Mouse (Mus musculus) E14TG2a.4 (cell line): ENCODE data around the gene Atp6v0a4.

ENCODE experiments used
- H3K27me3 ChIP-seq: 2 replicates; pipeline ENCODE4 v1.6.1; 2014; ENCODE audit warnings: low read length, control low read depth; ENCODE audit not compliant: insufficient read depth
- H3K36me3 ChIP-seq: 2 replicates; pipeline ENCODE4 v1.6.1; 2014; ENCODE audit warnings: low read length, control low read depth; ENCODE audit not compliant: insufficient read depth
- H3K4me1 ChIP-seq: replicated peaks from 2 replicates; pipeline ENCODE4 v1.6.1; 2014; ENCODE audit warnings: low read depth, low read length, control low read depth
- H3K4me3 ChIP-seq: replicated peaks from 2 replicates; pipeline ENCODE4 v1.5.1; 2014; ENCODE audit warnings: mild to moderate bottlenecking, low read length
- H3K9me3 ChIP-seq: 2 replicates; pipeline ENCODE4 v1.6.1; 2014; ENCODE audit warnings: low read length, control low read depth
- CTCF ChIP-seq: conservative IDR thresholded peaks from 2 replicates; pipeline ENCODE4 v1.5.1; 2014; ENCODE audit warnings: low read length
- NANOG ChIP-seq: IDR thresholded peaks from 2 replicates; pipeline ENCODE4 v1.6.1; 2014; ENCODE audit warnings: borderline replicate concordance, low read length, mixed read lengths
- POU5F1 ChIP-seq: IDR thresholded peaks from 2 replicates; pipeline ENCODE4 v1.6.1; 2014; ENCODE audit warnings: low read length, borderline replicate concordance

Atp6v0a4 gene

GRCm38 (mm10) chr6:38124207-38124835 lies at the start of gene Atp6v0a4:
TSS of gene Atp6v0a4 (minus strand) at chr6:38124586.
- H3K36me3 ChIP-seq = no peaks in the 10 kb centered on the region
- H3K4me1 ChIP-seq = peaks cover 10% of the 10 kb centered on the region; the same call in 1 of the 2 replicates
- H3K27me3 ChIP-seq = no peaks in the 10 kb centered on the region; the same call in 1 of the 2 replicates
- H3K4me3 ChIP-seq = no peak within 1 kb of the TSS
- TF ChIP-seq POU5F1 (no peak), CTCF (no peak), NANOG (no peak)
- H3K9me3 ChIP-seq = 0 out of 2 replicates have a peak, but pooled peaks cover 2% of the 10 kb centered on the region

- H3K27me3 ChIP-seq = no peaks in the 10 kb centered on the region
- peaks cover under 1% of the 10 kb centered on the region; the same call in 1 of the 2 replicates for H3K4me1 ChIP-seq
- no peaks in the 10 kb centered on the region for H3K9me3 ChIP-seq
- no peak overlapping the region for H3K4me3 ChIP-seq
- H3K36me3 ChIP-seq = 0 out of 2 replicates have a peak, but pooled peaks cover 3% of the 10 kb centered on the region
- no peak for TF ChIP-seq CTCF
- TF ChIP-seq NANOG = no peak
- TF ChIP-seq POU5F1 = no peak
Measured at GRCm38 (mm10) chr6:38165385-38165784, 41.0 kb upstream of the Atp6v0a4 start.

DNA sequence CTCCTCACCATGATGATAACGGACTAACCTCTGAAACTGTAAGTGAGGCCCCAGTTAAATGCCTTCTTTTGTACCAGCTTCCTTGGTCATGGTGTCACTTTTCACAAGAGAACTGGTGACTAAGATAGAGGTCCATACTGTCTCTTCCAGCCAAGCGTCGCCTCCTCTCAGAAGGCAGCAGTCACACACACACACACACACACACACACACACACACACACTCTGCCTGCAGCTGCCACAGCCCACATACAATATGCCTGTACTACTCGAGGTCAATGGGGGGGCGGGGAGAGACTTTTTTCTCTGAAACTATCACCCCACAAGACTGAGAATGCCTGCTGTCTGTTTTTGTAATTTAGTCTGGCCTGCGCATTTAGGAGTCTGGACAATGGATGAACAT lies 40.3 kb upstream of the Atp6v0a4 start:
- Histone ChIP-seq H3K4me3 (no peak overlapping the region), H3K9me3 (no peaks in the 10 kb centered on the region), H3K36me3 (0 out of 2 replicates have a peak, but pooled peaks cover 3% of the 10 kb centered on the region), H3K27me3 (no peaks in the 10 kb centered on the region), H3K4me1 (peaks cover 3% of the 10 kb centered on the region; the same call in 1 of the 2 replicates)
- TF ChIP-seq POU5F1 (no peak), CTCF (no peak), NANOG (no peak)

- TF ChIP-seq CTCF = no peak
- TF ChIP-seq POU5F1 = no peak
- no peak for TF ChIP-seq NANOG
- no peak overlapping the region for H3K4me3 ChIP-seq
- no peaks in the 10 kb centered on the region for H3K9me3 ChIP-seq
- peaks cover 20% of the 10 kb centered on the region for H3K4me1 ChIP-seq
- H3K36me3 ChIP-seq = 0 out of 2 replicates have a peak, but pooled peaks cover 3% of the 10 kb centered on the region
- H3K27me3 ChIP-seq = peaks cover 9% of the 10 kb centered on the region; the same call in 1 of the 2 replicates
Measured at GRCm38 (mm10) chr6:38162825-38163504, 38.6 kb upstream of the Atp6v0a4 start.

- peaks cover 36% of the 10 kb centered on the region for H3K4me1 ChIP-seq
- no peaks in the 10 kb centered on the region for H3K9me3 ChIP-seq
- H3K36me3 ChIP-seq = 0 out of 2 replicates have a peak, but pooled peaks cover 3% of the 10 kb centered on the region
- TF ChIP-seq NANOG (no peak), POU5F1 (no peak), CTCF (no peak)
- H3K4me3 ChIP-seq = no peak overlapping the region
- H3K27me3 ChIP-seq = peaks cover 9% of the 10 kb centered on the region; the same call in 1 of the 2 replicates
Measured at GRCm38 (mm10) chr6:38160556-38160955, 36.2 kb upstream of the Atp6v0a4 start.

GRCm38 (mm10) chr6:38160102-38160501 lies 35.7 kb upstream of the Atp6v0a4 start:
- Histone ChIP-seq H3K4me1 (peaks cover 36% of the 10 kb centered on the region), H3K27me3 (peaks cover 9% of the 10 kb centered on the region; the same call in 1 of the 2 replicates), H3K9me3 (no peaks in the 10 kb centered on the region), H3K36me3 (0 out of 2 replicates have a peak, but pooled peaks cover 3% of the 10 kb centered on the region), H3K4me3 (no peak overlapping the region)
- no peak for TF ChIP-seq NANOG
- peak; percentile 78 for TF ChIP-seq CTCF
- TF ChIP-seq POU5F1 = no peak

- H3K9me3 ChIP-seq = no peaks in the 10 kb centered on the region
- peaks cover 36% of the 10 kb centered on the region for H3K4me1 ChIP-seq
- no peak overlapping the region for H3K4me3 ChIP-seq
- TF ChIP-seq NANOG (no peak), POU5F1 (no peak), CTCF (no peak)
- H3K27me3 ChIP-seq = peaks cover 9% of the 10 kb centered on the region; the same call in 1 of the 2 replicates
- H3K36me3 ChIP-seq = 0 out of 2 replicates have a peak, but pooled peaks cover 3% of the 10 kb centered on the region
Measured at GRCm38 (mm10) chr6:38159576-38159975, 35.2 kb upstream of the Atp6v0a4 start.

DNA sequence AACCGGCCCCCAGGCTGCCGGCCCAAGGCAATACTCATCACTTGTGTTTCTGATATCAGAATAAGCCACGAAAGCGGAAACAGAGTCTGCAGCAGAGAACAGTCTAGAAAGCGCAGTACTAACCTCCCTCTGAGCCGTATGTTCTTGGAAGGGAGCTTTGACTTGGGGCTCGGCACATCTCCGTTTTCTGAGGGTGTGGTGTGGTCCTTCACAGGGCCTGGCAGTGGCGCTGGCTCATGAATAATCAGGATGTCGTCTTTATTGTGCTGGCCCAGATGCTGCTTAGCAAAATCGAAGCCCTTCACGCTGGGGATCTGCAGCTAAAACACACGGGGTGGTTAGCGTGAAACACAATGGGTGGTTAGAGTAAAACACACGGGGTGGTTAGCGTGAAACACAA lies 33.5 kb upstream of the Atp6v0a4 start:
- Histone ChIP-seq H3K4me3 (no peak overlapping the region), H3K9me3 (no peaks in the 10 kb centered on the region), H3K36me3 (no peaks in the 10 kb centered on the region), H3K4me1 (peaks cover 36% of the 10 kb centered on the region), H3K27me3 (peaks cover 9% of the 10 kb centered on the region; the same call in 1 of the 2 replicates)
- TF ChIP-seq CTCF = no peak
- no peak for TF ChIP-seq POU5F1
- TF ChIP-seq NANOG = no peak

- Histone ChIP-seq H3K27me3 (peaks cover 9% of the 10 kb centered on the region; the same call in 1 of the 2 replicates), H3K9me3 (no peaks in the 10 kb centered on the region), H3K4me1 (peaks cover 36% of the 10 kb centered on the region), H3K4me3 (no peak overlapping the region), H3K36me3 (no peaks in the 10 kb centered on the region)
- TF ChIP-seq CTCF (no peak), POU5F1 (no peak), NANOG (no peak)
Measured at GRCm38 (mm10) chr6:38156204-38156603, 31.8 kb upstream of the Atp6v0a4 start.
